Mouse (Mus musculus): Measurements from ENCODE around the gene Card10. TPM values are rescaled to one million over a fixed set of nuclear protein-coding genes. Genes with fewer than 3 reads are reported as not detected.

Gene Card10
- polyA plus RNA-seq, 1 experiment = 8.2 TPM

- WGBS = 43% methylated on average over 3 of the region's 3 CpGs
These were observed 66.7 kb downstream of the Card10 start for GRCm38 (mm10) chr15:78736181-78736579.

GRCm38 (mm10) chr15:78735431-78736180 is 67.2 kb downstream of the Card10 start:
- no peak for DNase-seq
- Histone ChIP-seq H3K4me1 (ENCODE audit: control insufficient read depth, insufficient read depth, low read length) (no peaks in the 10 kb centered on the region), H3K4me3 (replicated peaks; ENCODE audit: insufficient read depth, low read depth, low read length) (no peak overlapping the region), H3K27me3 (ENCODE audit: control insufficient read depth, insufficient read depth, low read length) (no peaks in the 10 kb centered on the region), H3K27ac (ENCODE audit: insufficient read depth, low read length) (no peak overlapping the region)
- WGBS = 28% methylated on average over 17 of the region's 17 CpGs
- no peak for TF ChIP-seq CTCF (IDR thresholded peaks at IDR 0.05; ENCODE audit: borderline replicate concordance, insufficient read depth, low read depth, low read length)
- TF ChIP-seq POLR2A (IDR thresholded peaks at IDR 0.05; ENCODE audit: borderline replicate concordance, insufficient read depth, low read length) = no peak

More at GRCm38 (mm10) chr15:78736181-78736579, 66.7 kb downstream of the Card10 start:
- TF ChIP-seq POLR2A (IDR thresholded peaks at IDR 0.05; ENCODE audit: borderline replicate concordance, insufficient read depth, low read length) (no peak), CTCF (IDR thresholded peaks at IDR 0.05; ENCODE audit: borderline replicate concordance, insufficient read depth, low read depth, low read length) (no peak)
- Histone ChIP-seq H3K27ac (ENCODE audit: insufficient read depth, low read length) (no peak overlapping the region), H3K4me1 (ENCODE audit: control insufficient read depth, insufficient read depth, low read length) (no peaks in the 10 kb centered on the region), H3K4me3 (replicated peaks; ENCODE audit: insufficient read depth, low read depth, low read length) (no peak overlapping the region), H3K27me3 (ENCODE audit: control insufficient read depth, insufficient read depth, low read length) (no peaks in the 10 kb centered on the region)
- DNase-seq = no peak

- WGBS = 88% methylated on average over 4 of the region's 4 CpGs
- TF ChIP-seq CTCF (IDR thresholded peaks at IDR 0.05; ENCODE audit: borderline replicate concordance, insufficient read depth, low read depth, low read length) (no peak), POLR2A (IDR thresholded peaks at IDR 0.05; ENCODE audit: borderline replicate concordance, insufficient read depth, low read length) (no peak)
- no peak for DNase-seq
- Histone ChIP-seq H3K4me1 (ENCODE audit: control insufficient read depth, insufficient read depth, low read length) (no peaks in the 10 kb centered on the region), H3K27me3 (ENCODE audit: control insufficient read depth, insufficient read depth, low read length) (no peaks in the 10 kb centered on the region), H3K27ac (ENCODE audit: insufficient read depth, low read length) (no peak overlapping the region), H3K4me3 (replicated peaks; ENCODE audit: insufficient read depth, low read depth, low read length) (no peak overlapping the region)
These were observed 71.0 kb downstream of the Card10 start for GRCm38 (mm10) chr15:78731830-78732229.

- Histone ChIP-seq H3K27ac (ENCODE audit: insufficient read depth, low read length) (no peak overlapping the region), H3K4me1 (ENCODE audit: control insufficient read depth, insufficient read depth, low read length) (no peaks in the 10 kb centered on the region), H3K4me3 (replicated peaks; ENCODE audit: insufficient read depth, low read depth, low read length) (no peak overlapping the region), H3K27me3 (ENCODE audit: control insufficient read depth, insufficient read depth, low read length) (no peaks in the 10 kb centered on the region)
- no peak for TF ChIP-seq CTCF (IDR thresholded peaks at IDR 0.05; ENCODE audit: borderline replicate concordance, insufficient read depth, low read depth, low read length)
- no peak for DNase-seq
- WGBS = 85% methylated on average over 12 of the region's 12 CpGs
These were observed 72.4 kb downstream of the Card10 start for GRCm38 (mm10) chr15:78730315-78731049.

GRCm38 (mm10) chr15:78726697-78727096 is 76.1 kb downstream of the Card10 start:
- no peak overlapping the region for H3K4me3 ChIP-seq (replicated peaks; ENCODE audit: insufficient read depth, low read depth, low read length)
- TF ChIP-seq POLR2A (IDR thresholded peaks at IDR 0.05; ENCODE audit: borderline replicate concordance, insufficient read depth, low read length) = no peak
- no peak for TF ChIP-seq CTCF (IDR thresholded peaks at IDR 0.05; ENCODE audit: borderline replicate concordance, insufficient read depth, low read depth, low read length)
- WGBS = 75% methylated on average over 7 of the region's 7 CpGs

More at GRCm38 (mm10) chr15:78726697-78727096, 76.1 kb downstream of the Card10 start:
- Histone ChIP-seq H3K4me1 (ENCODE audit: control insufficient read depth, insufficient read depth, low read length) (no peaks in the 10 kb centered on the region), H3K27ac (ENCODE audit: insufficient read depth, low read length) (no peak overlapping the region), H3K27me3 (ENCODE audit: control insufficient read depth, insufficient read depth, low read length) (no peaks in the 10 kb centered on the region)
- no peak for DNase-seq

Other genes with a start within 250 kb of the Card10 start
- gene Rac2, start 230.3 kb downstream of the Card10 start, polyA plus RNA-seq (2012; rRNA removed) = 1.4 and 1.8 TPM in 2 replicates
- 3.8 and 4.6 TPM in 2 replicates for gene Cyth4, start 206.0 kb downstream of the Card10 start, polyA plus RNA-seq (2012; rRNA removed)
- gene Elfn2, start 84.3 kb downstream of the Card10 start, polyA plus RNA-seq (2012; rRNA removed) = 18.0 and 20.6 TPM in 2 replicates
- gene Mfng, start 29.6 kb downstream of the Card10 start, polyA plus RNA-seq (2012; rRNA removed) = 3.8 and 4.4 TPM in 2 replicates
- 73.2 and 77.3 TPM in 2 replicates for gene Cdc42ep1, start 39.6 kb upstream of the Card10 start, polyA plus RNA-seq (2012; rRNA removed)
- 0.87 and 1.2 TPM in 2 replicates for gene Lgals2, start 52.5 kb upstream of the Card10 start, polyA plus RNA-seq (2012; rRNA removed)
- 80.8 and 82.5 TPM in 2 replicates for gene Gga1, start 74.1 kb upstream of the Card10 start, polyA plus RNA-seq (2012; rRNA removed)
- gene Gm49510, start 96.6 kb upstream of the Card10 start, polyA plus RNA-seq (2012; rRNA removed) = 0.10 TPM in 2 replicates
- gene Sh3bp1, start 96.7 kb upstream of the Card10 start, polyA plus RNA-seq (2012; rRNA removed) = 25.8 and 28.2 TPM in 2 replicates
- 204 and 211 TPM in 2 replicates for gene Pdxp, start 110.9 kb upstream of the Card10 start, polyA plus RNA-seq (2012; rRNA removed)
- 64.7 and 71.7 TPM in 2 replicates for gene Lgals1, start 123.7 kb upstream of the Card10 start, polyA plus RNA-seq (2012; rRNA removed)
- 30.7 and 34.4 TPM in 2 replicates for gene Nol12, start 131.9 kb upstream of the Card10 start, polyA plus RNA-seq (2012; rRNA removed)
- 35.3 and 39.4 TPM in 2 replicates for gene Triobp, start 144.7 kb upstream of the Card10 start, polyA plus RNA-seq (2012; rRNA removed)
- 197 and 242 TPM in 2 replicates for gene H1f0, start 225.4 kb upstream of the Card10 start, polyA plus RNA-seq (2012; rRNA removed)
- 0.11 and 0.26 TPM in 2 replicates for gene Galr3, start 238.8 kb upstream of the Card10 start, polyA plus RNA-seq (2012; rRNA removed)

Measured in cerebellum, adult 2 months (tissue).